Mouse (Mus musculus) granulocyte monocyte progenitor cell, adult 5-6 weeks (primary cell): ENCODE measurements at regions not wholly inside any gene's neighbourhood (a gene's known extent, or its start where the extent isn't known, plus 50 kb on each side); places are given as distances from the start of the nearest gene placed in this dataset.

Experiments used
- ATAC-seq: replicated peaks from 2 replicates; pipeline ENCODE4 v1.8.0; 2016; ENCODE audit warnings: mild to moderate bottlenecking, moderate TSS enrichment, inconsistent platforms; ENCODE audit not compliant: poor library complexity, severe bottlenecking

DNA sequence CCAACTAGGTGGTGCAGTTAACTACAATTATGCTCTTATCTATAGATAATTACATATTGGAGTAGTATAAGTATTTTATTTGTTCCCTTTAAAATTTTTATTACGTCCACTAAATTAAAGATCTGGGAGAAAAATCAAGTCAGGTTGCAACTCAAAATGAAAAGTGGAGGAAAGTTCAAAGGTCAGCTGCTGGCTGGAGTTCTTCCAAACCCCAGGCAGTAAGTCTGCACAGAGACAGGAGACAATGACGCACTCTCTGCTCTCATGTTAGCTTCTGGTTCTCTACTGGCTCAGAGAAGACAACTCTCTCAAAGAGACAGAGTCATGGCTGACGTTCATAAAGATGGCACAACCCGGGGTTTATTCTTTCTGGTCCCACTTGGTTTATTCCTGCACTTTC, 71.4 kb upstream of the Picalm start:
- no peak for ATAC-seq

DNA sequence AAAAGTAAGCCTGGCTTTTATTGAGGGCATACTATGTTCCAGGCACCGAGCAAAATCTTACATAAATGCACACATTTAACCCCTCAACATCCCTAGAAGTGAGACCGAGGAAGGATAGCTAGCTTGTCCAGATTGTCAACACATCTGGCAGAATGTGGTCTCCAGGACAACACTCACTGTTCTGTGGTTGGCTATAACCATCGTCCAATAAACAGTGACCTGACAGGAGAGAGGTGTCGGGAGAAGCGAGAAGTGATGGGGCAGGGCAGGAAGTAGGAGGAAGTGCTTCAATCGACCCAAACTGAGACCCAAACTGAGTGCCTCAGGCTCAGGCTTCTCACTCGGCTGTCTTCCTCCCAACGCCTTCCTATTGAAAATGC, 70.8 kb upstream of the Picalm start:
- no peak for ATAC-seq

DNA sequence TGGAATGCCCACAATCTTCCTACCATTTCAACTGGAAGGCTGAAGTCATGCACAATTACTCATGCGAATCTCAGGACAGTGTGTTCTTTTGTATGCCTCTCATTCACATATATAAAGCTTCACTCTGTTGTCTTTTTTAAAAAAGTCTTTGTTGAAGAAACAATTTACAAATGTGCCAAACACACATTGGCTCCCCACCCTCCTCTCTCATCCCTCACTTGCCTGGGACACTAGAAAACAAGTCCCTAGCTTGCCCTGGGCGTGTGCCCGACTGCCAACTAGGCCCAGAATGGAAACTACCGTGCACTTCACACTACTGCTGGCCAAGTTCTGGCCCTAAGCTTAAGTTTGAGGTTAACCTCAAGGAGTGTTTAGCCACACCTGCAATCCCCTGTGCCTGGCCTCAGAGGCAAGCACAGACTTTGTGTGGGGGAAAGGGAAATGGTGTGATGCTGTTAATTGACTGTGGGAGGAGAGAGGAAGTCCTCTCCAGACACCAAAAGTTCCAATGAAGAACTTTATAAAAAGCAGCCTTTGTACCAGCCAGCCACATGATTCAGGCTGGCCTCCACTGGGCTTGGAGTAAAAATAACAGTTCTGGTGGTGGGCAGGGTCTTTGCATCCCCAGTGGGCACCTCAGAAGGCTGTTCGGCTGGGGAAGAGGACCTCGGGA, 70.2 kb upstream of the Picalm start:
- ATAC-seq, result peak; percentile 64

DNA sequence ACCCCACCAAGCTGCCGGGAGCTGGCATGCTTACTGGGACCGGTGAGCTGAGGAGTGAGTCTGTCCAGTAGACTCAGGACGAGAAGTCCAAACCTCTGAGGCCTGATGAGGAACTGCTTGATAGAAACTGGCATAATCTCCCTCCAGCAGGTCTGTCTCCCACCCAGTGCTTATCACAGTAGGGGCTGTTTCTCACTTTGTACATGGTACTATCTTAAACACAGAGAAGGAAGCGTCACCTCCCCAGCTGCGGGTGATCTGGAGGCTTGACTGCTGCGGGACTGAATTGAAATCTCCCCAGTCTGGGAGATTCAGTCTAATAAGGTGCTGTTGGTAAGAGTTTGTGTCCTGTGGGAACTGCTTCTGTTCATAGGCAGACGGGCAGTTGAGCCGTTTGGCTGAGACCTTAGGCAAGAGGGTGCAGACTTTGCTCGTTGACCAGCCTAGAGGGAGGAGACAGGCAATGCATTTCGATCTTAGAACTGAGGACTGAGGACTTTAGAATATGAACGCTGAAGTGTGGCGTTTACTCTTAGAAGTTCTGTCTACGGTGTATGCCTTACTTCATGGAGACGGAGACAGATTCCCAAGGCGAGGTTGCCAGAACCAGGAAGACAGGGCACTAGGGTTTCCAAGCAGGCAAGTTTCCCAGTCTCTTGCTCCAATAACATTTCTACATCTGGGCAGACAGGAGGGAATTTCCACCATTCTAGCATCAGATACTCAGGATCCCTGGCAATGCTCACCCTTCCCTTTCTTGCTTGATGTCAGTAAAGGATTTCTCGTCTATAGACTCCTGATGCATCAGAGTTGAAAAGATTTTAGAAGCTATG, 69.5 kb upstream of the Picalm start:
- peak; percentile 80 for ATAC-seq

DNA sequence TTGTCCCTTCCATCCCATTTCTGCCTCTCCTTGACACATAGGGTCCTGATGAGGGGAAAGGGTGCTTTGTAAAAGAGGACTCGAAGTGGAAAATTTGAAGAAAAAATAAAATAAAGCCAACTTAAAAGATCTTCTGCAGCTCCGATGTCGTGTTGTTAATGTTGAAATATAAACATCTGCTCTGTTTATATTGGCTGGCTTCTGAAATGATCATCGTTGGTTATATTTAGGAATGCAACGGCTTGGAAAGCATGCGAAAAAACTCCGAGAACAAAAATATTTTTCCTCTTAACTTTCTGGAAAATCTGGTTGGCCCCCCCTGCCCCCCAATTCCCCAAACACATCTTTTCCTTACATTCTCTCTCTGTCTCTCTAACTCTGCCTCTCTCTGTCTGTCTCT, 68.3 kb upstream of the Picalm start:
- no peak for ATAC-seq

DNA sequence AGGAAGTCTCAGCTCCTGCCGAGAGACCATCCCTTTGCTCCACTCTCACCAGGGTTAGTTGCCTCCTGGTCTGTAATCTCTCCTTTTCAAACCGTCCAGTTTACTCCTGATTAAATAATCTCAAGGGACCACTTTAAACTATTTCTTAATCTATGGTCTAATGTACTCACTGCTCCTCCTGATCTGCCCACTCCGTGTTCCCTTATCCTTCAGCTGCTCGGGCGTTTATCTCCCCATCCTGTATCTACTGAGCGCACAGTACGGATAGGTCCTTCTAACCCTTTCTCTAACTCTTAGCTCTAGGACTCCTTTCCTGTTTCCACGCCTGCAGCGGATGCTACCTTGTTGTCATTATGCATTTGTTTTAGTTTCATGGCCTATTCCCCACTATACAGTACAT, 67.1 kb upstream of the Picalm start:
- ATAC-seq, result no peak

DNA sequence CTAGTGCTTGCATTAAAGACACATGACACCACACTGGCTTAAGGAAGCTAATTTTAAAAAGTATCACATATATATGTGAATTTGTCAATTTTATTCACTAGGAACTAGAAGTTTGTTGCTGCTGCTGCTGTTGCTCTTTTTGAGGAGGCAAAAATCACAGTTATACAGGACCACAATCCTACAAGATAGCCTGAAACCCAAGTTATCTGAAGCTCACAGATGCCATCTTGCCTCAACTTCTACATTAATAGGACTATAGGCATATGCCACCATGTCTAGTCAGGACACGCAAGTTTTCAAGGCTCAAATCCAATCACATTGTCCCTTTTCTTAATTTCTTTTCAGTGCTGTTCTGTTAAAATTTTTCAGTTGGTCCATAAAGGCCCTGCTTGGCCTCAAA, 65.8 kb upstream of the Picalm start:
- no peak for ATAC-seq

DNA sequence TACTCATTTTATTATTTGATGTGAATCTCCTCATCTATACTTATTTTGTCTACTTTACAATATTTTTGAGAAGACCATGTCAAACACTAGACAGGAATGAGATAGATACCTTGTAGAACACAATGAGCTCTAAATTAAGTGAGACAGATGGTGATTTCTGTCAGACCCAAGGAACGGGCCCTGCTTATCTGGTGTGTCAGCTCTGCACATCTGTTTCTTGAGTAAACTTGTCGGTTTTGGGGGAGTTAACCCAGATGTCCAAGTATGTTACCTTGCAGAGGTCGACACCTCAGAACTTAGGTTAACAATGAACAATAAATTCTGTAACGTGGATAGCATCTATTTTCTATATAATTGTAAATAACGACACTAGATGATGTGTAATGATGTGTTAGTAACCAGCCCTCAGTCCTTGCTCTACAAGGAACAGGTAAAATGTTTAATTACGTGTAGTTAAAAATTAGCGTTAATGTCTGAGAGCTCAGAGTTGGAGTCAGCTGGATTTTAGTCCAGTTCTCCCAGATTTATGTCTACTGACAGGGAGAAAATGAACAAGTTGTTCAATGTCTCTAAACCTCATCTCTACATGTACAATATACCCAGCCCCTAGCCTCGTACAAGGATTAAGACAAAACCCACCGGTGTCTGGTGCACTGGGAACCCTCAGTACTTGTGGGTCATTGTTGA, 64.6 kb upstream of the Picalm start:
- ATAC-seq, result no peak

DNA sequence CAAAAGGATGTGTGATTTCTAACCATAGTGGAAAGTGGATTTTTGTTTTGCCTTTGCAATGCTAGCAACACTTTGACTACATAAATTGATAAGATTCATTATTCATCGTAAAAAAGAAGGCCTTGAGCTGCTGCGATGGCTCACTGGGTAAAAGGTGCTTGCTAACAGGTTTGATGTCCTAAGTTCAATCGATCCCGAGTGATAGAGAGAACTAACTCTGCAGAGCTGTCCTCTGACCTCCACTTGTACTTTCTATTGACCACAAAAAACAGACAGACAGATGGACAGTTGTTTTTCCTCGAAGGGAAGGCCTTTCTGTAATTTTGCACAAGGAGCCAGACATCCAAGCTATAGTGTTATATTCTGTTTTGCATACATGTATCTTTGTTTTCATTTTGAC, 63.7 kb upstream of the Picalm start:
- ATAC-seq, result no peak

DNA sequence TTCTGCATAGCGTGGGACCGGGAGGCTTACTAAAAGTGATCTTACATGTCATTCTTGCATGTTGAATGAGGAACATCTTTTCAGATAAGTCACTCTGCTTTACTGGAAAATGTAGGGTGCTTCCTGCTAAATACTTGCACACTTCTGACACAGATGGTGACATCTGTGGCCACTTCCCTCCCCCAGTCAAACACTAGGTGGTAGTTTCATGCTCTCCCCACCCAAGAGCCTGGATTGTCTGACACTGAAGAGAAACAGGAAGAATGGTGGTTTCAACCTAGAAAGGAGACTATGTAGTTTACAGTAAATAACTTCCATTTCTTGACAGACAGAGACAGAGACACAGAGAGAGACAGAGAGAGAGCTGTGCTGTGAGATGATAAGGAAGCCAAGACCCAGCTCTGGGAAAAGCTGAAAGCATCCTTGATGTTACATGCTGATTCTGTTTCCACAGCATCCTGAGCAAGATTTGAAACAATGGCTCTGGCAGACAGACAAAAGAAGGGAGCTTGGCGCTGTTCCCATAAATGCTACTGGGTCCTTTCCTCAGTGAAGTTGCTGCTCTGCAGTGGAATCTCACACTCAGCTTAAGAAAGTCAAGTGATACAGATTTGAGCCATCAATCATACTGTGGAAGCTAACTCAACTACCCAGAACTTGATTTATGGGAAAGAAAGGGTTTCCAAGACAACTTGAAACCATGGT, 61.9 kb upstream of the Picalm start:
- ATAC-seq, result peak; percentile 97

DNA sequence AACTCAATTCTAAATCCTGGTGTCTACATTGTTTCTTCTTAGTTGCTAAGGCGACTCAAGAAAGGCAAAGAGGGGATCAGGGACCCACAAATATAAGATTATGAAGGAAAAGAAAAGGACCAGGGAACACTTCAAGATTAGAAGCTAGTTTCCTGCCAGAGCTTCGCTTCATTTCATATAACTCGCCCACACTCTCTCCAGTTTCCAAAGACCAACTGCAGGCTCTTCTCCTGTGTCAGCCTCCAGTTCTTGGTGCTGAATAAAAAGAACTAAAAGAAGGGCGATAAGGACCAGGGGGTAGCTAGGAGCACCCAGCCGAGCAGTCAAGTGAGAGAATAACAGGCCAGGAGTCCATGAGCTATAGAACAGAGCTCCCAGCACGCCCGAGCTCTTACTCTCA, 59.7 kb upstream of the Picalm start:
- no peak for ATAC-seq

DNA sequence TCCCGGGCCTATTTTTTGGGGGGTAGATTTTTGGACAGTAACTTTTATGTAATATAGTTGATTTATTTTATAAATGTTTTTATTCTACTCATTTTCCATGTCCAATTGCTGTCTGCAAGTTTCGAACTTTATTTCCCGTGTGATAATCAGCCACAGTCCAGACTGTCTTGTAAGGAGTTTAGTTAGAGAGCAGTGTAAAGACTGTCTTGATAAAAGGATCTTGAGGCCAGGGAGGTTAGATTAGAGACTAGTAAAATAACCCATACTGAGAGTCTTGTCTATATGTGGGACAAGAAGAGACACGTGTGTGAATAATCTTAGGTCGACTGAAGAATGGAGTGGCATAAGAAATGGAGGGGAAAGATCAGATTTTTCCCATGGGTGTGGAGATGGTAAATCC, 56.1 kb upstream of the Picalm start:
- ATAC-seq, result no peak

DNA sequence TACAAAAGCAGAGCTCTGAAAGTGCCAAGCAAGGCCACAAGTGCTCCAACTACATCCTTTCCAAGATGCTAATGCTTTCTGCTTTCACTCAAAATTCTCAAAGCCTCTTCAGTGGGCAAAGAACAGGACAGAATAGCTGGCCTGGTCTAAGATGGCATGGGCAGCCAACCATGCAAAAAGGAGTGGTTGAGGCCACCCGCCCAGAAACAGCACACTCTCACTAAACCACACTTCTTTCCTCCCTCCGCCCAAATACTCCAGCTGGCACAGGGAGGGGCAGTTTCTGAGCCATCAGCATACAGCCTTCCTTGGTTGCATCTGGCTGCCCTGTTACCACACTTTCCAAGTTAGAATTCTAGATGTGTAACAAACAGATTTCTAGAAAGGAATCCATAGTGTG, 55.4 kb upstream of the Picalm start:
- no peak for ATAC-seq

DNA sequence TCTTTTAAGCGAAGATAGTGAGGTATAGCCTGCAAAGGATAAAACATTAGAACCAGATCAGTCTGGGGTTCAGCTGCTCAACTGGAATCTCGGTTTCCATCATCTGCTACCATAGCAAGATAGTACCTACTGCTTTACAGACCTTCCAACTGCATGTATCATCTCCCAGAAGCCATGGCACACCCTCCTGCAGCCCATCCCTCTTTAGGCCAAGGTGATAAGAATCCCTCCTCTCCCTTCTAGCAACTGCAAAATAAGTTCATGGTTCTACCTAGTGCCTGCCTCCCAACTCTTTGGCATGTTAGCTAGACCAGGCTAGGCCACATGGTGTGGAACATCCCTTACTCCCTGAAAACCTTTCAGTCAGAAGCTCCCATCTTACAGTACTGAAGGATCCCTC, 52.4 kb upstream of the Picalm start:
- ATAC-seq, result no peak

DNA sequence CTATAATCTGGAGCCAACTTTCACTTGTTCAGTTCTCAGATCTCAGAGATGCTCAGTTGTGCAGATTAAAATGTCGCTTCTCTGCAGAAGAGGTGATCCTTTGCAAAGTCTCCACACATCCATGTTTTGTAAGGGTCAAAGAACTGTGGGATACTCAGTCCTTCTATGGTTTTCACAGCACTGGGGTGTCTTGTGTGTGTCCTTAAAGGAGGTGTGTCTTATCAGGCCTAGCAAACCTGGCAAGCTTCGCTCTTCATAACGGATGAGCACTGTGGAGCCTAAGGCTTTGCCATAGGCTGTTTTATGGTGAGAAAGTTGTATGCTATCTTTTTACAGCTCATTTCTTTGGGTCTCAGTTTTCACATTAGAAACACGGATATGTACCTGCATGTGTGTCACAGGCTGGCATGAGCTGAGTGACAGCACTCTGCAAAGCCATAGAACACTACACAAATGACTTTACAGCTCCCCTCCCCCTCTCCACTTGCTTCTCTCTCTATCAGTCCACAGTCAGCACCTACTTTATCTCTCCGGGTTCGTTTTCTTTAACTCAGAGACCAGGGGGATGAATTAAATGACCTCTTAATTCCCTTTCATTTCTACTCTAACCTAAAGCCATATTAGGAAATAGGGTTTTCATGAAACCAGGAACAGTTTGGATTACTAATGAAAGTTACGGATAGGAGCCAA, 49.8 kb upstream of the Picalm start:
- ATAC-seq, result no peak
